Mouse (Mus musculus) liver, postnatal 0 days (tissue): Measurements from ENCODE around the gene Ndufb8. TPM values are rescaled to one million over a fixed set of nuclear protein-coding genes. Genes with fewer than 3 reads are reported as not detected.
A peak's percentile ranks its signal among the peaks of the same experiment; 100 is the strongest.

ENCODE experiments used
- ATAC-seq: fragments of 200-750 bp; cut with Nextera tagmentation; 2 replicates; pipeline ENCODE4 v1.8.0; 2017; ENCODE audit warnings: mild to moderate bottlenecking, moderate library complexity
- DNase-seq: peaks from one replicate; pipeline ENCODE4 v3.0.0-alpha.2; 2016
- H3K27ac ChIP-seq: fragments of 300-500 bp; sonication (generic); 2 replicates; pipeline ENCODE4 v1.5.1; 2014; ENCODE audit warnings: antibody characterized with exemption, moderate library complexity, mild to moderate bottlenecking, low read depth
- H3K27me3 ChIP-seq: fragments of 300-500 bp; sonication (generic); 2 replicates; pipeline ENCODE4 v1.6.1; 2014; ENCODE audit warnings: low read length, control low read depth, mixed read lengths; ENCODE audit not compliant: insufficient read depth
- H3K36me3 ChIP-seq: fragments of 300-500 bp; sonication (generic); replicated peaks from 2 replicates; pipeline ENCODE4 v1.6.1; 2014; ENCODE audit warnings: mild to moderate bottlenecking, control low read depth, low read length, moderate library complexity, mixed read lengths; ENCODE audit not compliant: insufficient read depth
- H3K4me1 ChIP-seq: fragments of 300-500 bp; sonication (generic); 2 replicates; pipeline ENCODE4 v1.6.1; 2014; ENCODE audit warnings: antibody characterized with exemption, mild to moderate bottlenecking, control low read depth; ENCODE audit not compliant: insufficient read depth
- H3K4me2 ChIP-seq: fragments of 300-500 bp; sonication (generic); 2 replicates; pipeline ENCODE4 v1.6.1; 2014; ENCODE audit warnings: low read depth, mild to moderate bottlenecking, low read length, moderate library complexity, mixed read lengths
- H3K4me3 ChIP-seq: fragments of 300-500 bp; sonication (generic); 2 replicates; pipeline ENCODE4 v1.5.1; 2014; ENCODE audit warnings: low read depth, low read length
- H3K9ac ChIP-seq: fragments of 300-500 bp; sonication (generic); replicated peaks from 2 replicates; pipeline ENCODE4 v1.6.1; 2014; ENCODE audit warnings: mild to moderate bottlenecking, moderate library complexity
- H3K9me3 ChIP-seq: fragments of 300-500 bp; sonication (generic); 2 replicates; pipeline ENCODE4 v1.6.1; 2016; ENCODE audit warnings: mild to moderate bottlenecking, control low read depth, low read length, mixed read lengths
- CTCF ChIP-seq: sonication (generic); IDR thresholded peaks from 2 replicates; pipeline ENCODE4 v1.5.1; 2016; ENCODE audit warnings: antibody characterized with exemption, low read depth
- EP300 ChIP-seq: IDR thresholded peaks from 2 replicates; pipeline ENCODE4 v1.6.1; 2016; ENCODE audit warnings: antibody characterized with exemption, low read depth, mild to moderate bottlenecking
- WGBS: fragments of 180-500 bp; shearing (Covaris S2); extraction: QIAGEN DNeasy Blood & Tissue Kit; methylation state at CpG from one replicate; pipeline ENCODE4 v1.1.7; 2014; ENCODE audit not compliant: insufficient replicate concordance; 5-methylcytosine and 5-hydroxymethylcytosine counted together
- polyA plus RNA-seq: library from polyadenylated mRNA; unstranded; fragments of >200 nt; fragmentation: Nextera tagmentation; extraction: Ambion mirVana; gene quantifications from 2 replicates; pipeline ENCODE4 v1.2.1, GENCODE M21; 2015

The Ndufb8 gene
- polyA plus RNA-seq, 1 experiment from 2014 or later: 410 TPM

- TF ChIP-seq CTCF (peak; percentile 37), EP300 (peak; percentile 46; the same call in 1 of the 2 replicates)
- no peaks in the 10 kb centered on the region for H3K36me3 ChIP-seq
- peak; percentile 36 for DNase-seq
These were observed 36.1 kb downstream of the Ndufb8 start for GRCm38 (mm10) chr19:44519152-44519551.

DNA sequence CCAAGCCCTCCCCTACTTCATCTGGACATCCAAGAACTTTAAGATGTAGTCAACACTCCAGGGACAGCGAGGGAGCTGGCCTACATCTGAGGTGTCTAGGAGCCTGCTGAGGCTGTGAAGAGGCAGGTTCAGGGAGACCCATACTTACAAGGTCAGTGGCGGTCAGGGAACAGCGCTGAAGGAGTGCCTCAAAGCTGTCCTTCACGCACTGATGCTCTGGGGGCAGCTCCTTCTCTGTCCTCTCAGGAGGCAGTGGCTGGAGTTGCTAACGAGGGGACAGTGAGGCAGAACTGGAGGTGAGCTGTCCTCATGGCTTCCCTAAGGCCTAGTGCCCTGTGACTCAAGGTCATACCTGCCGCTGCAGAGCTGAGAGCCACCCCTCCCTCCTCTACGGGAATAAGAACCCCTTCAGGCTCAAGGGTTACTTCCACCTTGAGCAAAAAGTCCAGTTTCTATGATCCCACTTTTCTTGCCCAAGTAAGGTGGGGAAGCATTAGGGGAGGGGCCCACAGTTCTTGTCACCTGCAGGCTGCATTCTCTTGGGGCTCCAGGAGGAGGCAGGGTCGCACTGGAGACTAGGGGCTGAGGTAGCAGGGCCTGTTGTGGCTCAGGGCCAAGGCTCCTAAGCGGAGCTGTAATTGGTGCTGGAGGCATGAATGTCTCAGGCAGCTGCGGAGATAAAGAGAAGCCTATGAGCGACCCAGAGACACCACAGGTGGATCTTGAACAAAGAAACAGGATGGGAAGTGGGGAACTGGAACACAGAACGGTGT lies 37.1 kb downstream of the Ndufb8 start:
- H3K36me3 ChIP-seq: no peaks in the 10 kb centered on the region
- no peaks in the 10 kb centered on the region for H3K9me3 ChIP-seq
- 72% methylated on average over 12 of the region's 12 CpGs for WGBS
- H3K4me2 ChIP-seq: no peak overlapping the region
- TF ChIP-seq EP300: no peak
- TF ChIP-seq CTCF: peak; percentile 35
- H3K4me1 ChIP-seq: peaks cover 4% of the 10 kb centered on the region; the same call in 1 of the 2 replicates
- H3K4me3 ChIP-seq: no peak overlapping the region
- no peak overlapping the region for H3K27ac ChIP-seq
- ATAC-seq: no peak
- H3K9ac ChIP-seq: no peak overlapping the region
- DNase-seq: no peak
- H3K27me3 ChIP-seq: peaks cover 25% of the 10 kb centered on the region

More at GRCm38 (mm10) chr19:44519152-44519551, 36.1 kb downstream of the Ndufb8 start:
- Histone ChIP-seq H3K9ac (no peak overlapping the region), H3K27me3 (peaks cover 16% of the 10 kb centered on the region), H3K27ac (no peak overlapping the region), H3K9me3 (no peaks in the 10 kb centered on the region), H3K4me1 (peaks cover 4% of the 10 kb centered on the region; the same call in 1 of the 2 replicates), H3K4me2 (no peak overlapping the region), H3K4me3 (no peak overlapping the region)
- ATAC-seq: peak; percentile 72
- 30% methylated on average over 7 of the region's 7 CpGs for WGBS

GRCm38 (mm10) chr19:44515769-44516168 lies 39.5 kb downstream of the Ndufb8 start:
- H3K4me1 ChIP-seq: peaks cover 11% of the 10 kb centered on the region
- no peak for ATAC-seq
- H3K9ac ChIP-seq: no peak overlapping the region
- H3K4me3 ChIP-seq: no peak overlapping the region
- H3K9me3 ChIP-seq: no peaks in the 10 kb centered on the region
- WGBS: 43% methylated on average over 6 of the region's 6 CpGs
- peaks cover 49% of the 10 kb centered on the region for H3K27me3 ChIP-seq
- no peak for TF ChIP-seq CTCF
- no peak for TF ChIP-seq EP300
- no peak for DNase-seq
- H3K4me2 ChIP-seq: no peak overlapping the region
- H3K36me3 ChIP-seq: no peaks in the 10 kb centered on the region
- no peak overlapping the region for H3K27ac ChIP-seq

GRCm38 (mm10) chr19:44514521-44515451 lies 40.5 kb downstream of the Ndufb8 start:
- H3K4me2 ChIP-seq: no peak overlapping the region
- no peak overlapping the region for H3K27ac ChIP-seq
- ATAC-seq (no peak), DNase-seq (no peak)
- WGBS: 37% methylated on average over 14 of the region's 14 CpGs
- H3K36me3 ChIP-seq: no peaks in the 10 kb centered on the region
- TF ChIP-seq EP300: no peak
- TF ChIP-seq CTCF: no peak
- H3K9me3 ChIP-seq: no peaks in the 10 kb centered on the region
- no peak overlapping the region for H3K4me3 ChIP-seq
- H3K27me3 ChIP-seq: peaks cover 59% of the 10 kb centered on the region
- peaks cover 12% of the 10 kb centered on the region for H3K4me1 ChIP-seq
- no peak overlapping the region for H3K9ac ChIP-seq

DNA sequence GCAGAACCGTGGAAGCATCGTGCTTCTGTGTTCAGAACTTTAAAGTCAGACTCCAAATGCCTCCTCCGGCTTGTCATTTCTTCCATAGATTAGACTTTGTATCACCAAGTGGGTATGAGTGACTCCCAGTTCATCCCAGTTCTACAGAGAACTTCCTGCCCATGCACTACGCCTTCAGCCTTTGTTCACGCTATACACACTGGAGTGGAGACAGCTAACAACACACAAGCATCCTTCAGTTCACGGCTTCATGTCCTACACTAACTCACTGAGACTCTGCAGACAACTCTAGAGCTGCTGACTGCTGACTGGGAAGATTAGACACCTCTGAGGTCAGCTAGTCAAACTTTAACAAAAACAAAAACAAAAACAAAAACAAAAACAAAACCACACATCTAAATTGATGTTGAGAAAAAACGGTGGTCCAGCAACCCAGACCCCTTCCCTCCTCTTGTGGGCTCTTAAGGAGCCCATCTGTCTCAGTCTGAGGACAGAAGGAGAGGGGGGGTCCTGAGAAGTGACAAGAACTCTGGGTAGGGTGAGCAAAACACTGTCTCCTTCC lies 41.2 kb downstream of the Ndufb8 start:
- H3K4me3 ChIP-seq: no peak overlapping the region
- peaks cover 65% of the 10 kb centered on the region for H3K27me3 ChIP-seq
- TF ChIP-seq EP300: no peak
- TF ChIP-seq CTCF: no peak
- no peak overlapping the region for H3K27ac ChIP-seq
- no peaks in the 10 kb centered on the region for H3K36me3 ChIP-seq
- ATAC-seq (no peak), DNase-seq (no peak)
- H3K9ac ChIP-seq: no peak overlapping the region
- H3K4me2 ChIP-seq: no peak overlapping the region
- H3K9me3 ChIP-seq: no peaks in the 10 kb centered on the region
- peaks cover 10% of the 10 kb centered on the region for H3K4me1 ChIP-seq
- 24% methylated on average over 7 of the region's 7 CpGs for WGBS
